Mouse (Mus musculus): ENCODE results near the gene Rpap3. TPM values are rescaled to one million over a fixed set of nuclear protein-coding genes. Genes with fewer than 3 reads are reported as not detected.

The Rpap3 gene
- polyA plus RNA-seq, 1 experiment: 11.7 TPM

DNA sequence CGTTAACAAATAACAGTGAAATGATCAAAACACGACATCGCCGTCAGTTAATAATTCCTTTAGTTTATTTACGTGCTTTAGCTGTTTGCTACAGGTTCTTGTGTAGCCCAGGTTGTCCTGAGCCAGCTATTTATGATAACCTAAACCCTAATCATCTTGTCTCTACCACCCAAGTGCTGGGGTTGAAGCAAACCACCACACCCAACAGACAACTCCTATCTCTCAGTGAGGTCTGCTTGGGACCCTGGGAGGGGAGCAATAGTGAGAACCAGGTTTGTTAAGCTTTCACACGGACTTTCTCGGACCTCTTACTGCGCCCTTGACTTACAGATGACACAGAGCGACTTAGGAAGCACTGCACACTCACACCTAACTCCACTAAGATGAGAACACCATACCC is 21.5 kb downstream of the Rpap3 start:
- TF ChIP-seq SRF (IDR thresholded peaks at IDR 0.05; ENCODE audit: control insufficient read depth, insufficient read length, low read depth) (no peak), MAX (IDR thresholded peaks at IDR 0.05; ENCODE audit: low read depth) (no peak), USF1 (IDR thresholded peaks at IDR 0.05; ENCODE audit: low read depth) (no peak), TCF12 (IDR thresholded peaks at IDR 0.05; ENCODE audit: insufficient read depth, poor library complexity, severe bottlenecking) (no peak), CEBPB (IDR thresholded peaks at IDR 0.05; ENCODE audit: insufficient read depth, poor library complexity, severe bottlenecking) (no peak), E2F4 (IDR thresholded peaks at IDR 0.05; ENCODE audit: insufficient read depth) (no peak), MYOD1 (IDR thresholded peaks at IDR 0.05; ENCODE audit: control insufficient read depth in 1 of 3, insufficient read length in 2 of 3, low read depth in 2 of 3) (no peak), REST (IDR thresholded peaks at IDR 0.05; ENCODE audit: insufficient read depth, insufficient read length) (no peak), POLR2AphosphoS2 (IDR thresholded peaks at IDR 0.05; ENCODE audit: insufficient read length, low read depth) (no peak), POLR2A (IDR thresholded peaks at IDR 0.05; ENCODE audit: insufficient read length, low read depth) (no peak), TCF3 (IDR thresholded peaks at IDR 0.05; ENCODE audit: insufficient read length, low read depth) (no peak), MYOG (IDR thresholded peaks at IDR 0.05; ENCODE audit: control insufficient read depth in 1 of 3, insufficient read depth in 1 of 3, insufficient read length in 2 of 3, low read depth in 2 of 3) (no peak)
- peaks cover 50% of the 10 kb centered on the region for H3K36me3 ChIP-seq (ENCODE audit: control insufficient read depth, insufficient read depth)
- H3K4me3 ChIP-seq: no peak overlapping the region
- H3K4me2 ChIP-seq (ENCODE audit: low read depth): no peak overlapping the region
- no peak overlapping the region for H3ac ChIP-seq (ENCODE audit: control insufficient read depth, insufficient read length)
- H3K79me2 ChIP-seq (ENCODE audit: control insufficient read depth, insufficient read depth): no peaks in the 10 kb centered on the region
- H3K27me3 ChIP-seq (ENCODE audit: control insufficient read depth, insufficient read depth, insufficient read length): no peaks in the 10 kb centered on the region

- Histone ChIP-seq H3K27me3 (ENCODE audit: control insufficient read depth, insufficient read depth, insufficient read length) (no peaks in the 10 kb centered on the region), H3K36me3 (ENCODE audit: control insufficient read depth, insufficient read depth) (peaks cover 44% of the 10 kb centered on the region), H3ac (ENCODE audit: control insufficient read depth, insufficient read length) (no peak overlapping the region), H3K4me3 (no peak overlapping the region), H3K4me2 (ENCODE audit: low read depth) (no peak overlapping the region), H3K79me2 (ENCODE audit: control insufficient read depth, insufficient read depth) (no peaks in the 10 kb centered on the region)
- TF ChIP-seq MYOD1 (IDR thresholded peaks at IDR 0.05; ENCODE audit: control insufficient read depth in 1 of 3, insufficient read length in 2 of 3, low read depth in 2 of 3) (no peak), POLR2A (IDR thresholded peaks at IDR 0.05; ENCODE audit: insufficient read length, low read depth) (no peak)
Observed at GRCm38 (mm10) chr15:97682053-97682452, 23.6 kb downstream of the Rpap3 start.

DNA sequence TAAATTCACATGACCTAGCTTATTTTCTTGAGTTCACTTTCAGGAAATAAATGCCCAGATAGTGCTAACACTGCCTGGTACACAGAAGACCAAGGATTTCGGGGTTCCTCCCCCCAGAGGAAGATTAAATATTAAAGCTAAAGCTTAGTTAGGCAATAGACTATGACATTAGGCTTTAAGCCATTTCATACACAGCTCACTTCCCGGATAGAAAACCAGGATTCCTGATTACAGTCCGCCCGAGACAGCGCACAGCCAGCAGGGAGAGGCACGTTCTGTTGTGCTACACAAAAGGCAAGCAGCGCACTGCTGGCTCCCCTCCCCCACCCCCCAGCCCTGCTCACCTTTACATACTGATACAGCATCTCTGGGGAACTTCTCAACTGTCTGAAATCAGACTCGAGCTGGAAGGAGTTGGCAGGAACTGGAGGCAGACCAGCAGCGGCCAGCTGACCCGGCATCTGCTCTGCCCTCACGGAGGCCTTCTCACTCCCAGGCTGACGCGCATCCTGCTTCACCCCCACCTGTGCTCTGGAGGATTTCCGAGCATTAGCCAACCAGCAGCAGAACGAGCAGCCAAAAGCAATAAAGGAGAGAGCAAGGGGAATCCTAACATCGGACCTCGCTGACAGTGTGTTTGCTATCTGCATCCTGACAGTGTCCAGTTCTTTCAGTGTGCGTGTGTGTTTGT is 25.5 kb downstream of the Rpap3 start:
- Histone ChIP-seq H3K4me3 (no peak overlapping the region), H3ac (ENCODE audit: control insufficient read depth, insufficient read length) (no peak overlapping the region), H3K79me2 (ENCODE audit: control insufficient read depth, insufficient read depth) (no peaks in the 10 kb centered on the region), H3K36me3 (ENCODE audit: control insufficient read depth, insufficient read depth) (peaks cover 49% of the 10 kb centered on the region), H3K4me2 (ENCODE audit: low read depth) (no peak overlapping the region), H3K27me3 (ENCODE audit: control insufficient read depth, insufficient read depth, insufficient read length) (no peaks in the 10 kb centered on the region)
- TF ChIP-seq MAX (IDR thresholded peaks at IDR 0.05; ENCODE audit: low read depth): no peak
- no peak for TF ChIP-seq CEBPB (IDR thresholded peaks at IDR 0.05; ENCODE audit: insufficient read depth, poor library complexity, severe bottlenecking)
- TF ChIP-seq E2F4 (IDR thresholded peaks at IDR 0.05; ENCODE audit: insufficient read depth): no peak
- TF ChIP-seq TCF12 (IDR thresholded peaks at IDR 0.05; ENCODE audit: insufficient read depth, poor library complexity, severe bottlenecking): no peak
- no peak for TF ChIP-seq MYOG (IDR thresholded peaks at IDR 0.05; ENCODE audit: control insufficient read depth in 1 of 3, insufficient read depth in 1 of 3, insufficient read length in 2 of 3, low read depth in 2 of 3)
- TF ChIP-seq USF1 (IDR thresholded peaks at IDR 0.05; ENCODE audit: low read depth): no peak

- H3K4me2 ChIP-seq (ENCODE audit: low read depth): no peak overlapping the region
- no peaks in the 10 kb centered on the region for H3K27me3 ChIP-seq (ENCODE audit: control insufficient read depth, insufficient read depth, insufficient read length)
- H3K79me2 ChIP-seq (ENCODE audit: control insufficient read depth, insufficient read depth): no peaks in the 10 kb centered on the region
- no peak for TF ChIP-seq E2F4 (IDR thresholded peaks at IDR 0.05; ENCODE audit: insufficient read depth)
- no peak for TF ChIP-seq TCF12 (IDR thresholded peaks at IDR 0.05; ENCODE audit: insufficient read depth, poor library complexity, severe bottlenecking)
- no peak for TF ChIP-seq CEBPB (IDR thresholded peaks at IDR 0.05; ENCODE audit: insufficient read depth, poor library complexity, severe bottlenecking)
- TF ChIP-seq MYOD1 (IDR thresholded peaks at IDR 0.05; ENCODE audit: control insufficient read depth in 1 of 3, insufficient read length in 2 of 3, low read depth in 2 of 3): no peak
- TF ChIP-seq MYOG (IDR thresholded peaks at IDR 0.05; ENCODE audit: control insufficient read depth in 1 of 3, insufficient read depth in 1 of 3, insufficient read length in 2 of 3, low read depth in 2 of 3): no peak
- no peak for TF ChIP-seq TCF3 (IDR thresholded peaks at IDR 0.05; ENCODE audit: insufficient read length, low read depth)
- no peak for TF ChIP-seq MAX (IDR thresholded peaks at IDR 0.05; ENCODE audit: low read depth)
- no peak for TF ChIP-seq POLR2AphosphoS2 (IDR thresholded peaks at IDR 0.05; ENCODE audit: insufficient read length, low read depth)
- TF ChIP-seq USF1 (IDR thresholded peaks at IDR 0.05; ENCODE audit: low read depth): no peak
- no peak for TF ChIP-seq REST (IDR thresholded peaks at IDR 0.05; ENCODE audit: insufficient read depth, insufficient read length)
- no peak for TF ChIP-seq SRF (IDR thresholded peaks at IDR 0.05; ENCODE audit: control insufficient read depth, insufficient read length, low read depth)
- TF ChIP-seq POLR2A (IDR thresholded peaks at IDR 0.05; ENCODE audit: insufficient read length, low read depth): no peak
- H3ac ChIP-seq (ENCODE audit: control insufficient read depth, insufficient read length): no peak overlapping the region
- peaks cover 46% of the 10 kb centered on the region for H3K36me3 ChIP-seq (ENCODE audit: control insufficient read depth, insufficient read depth)
- H3K4me3 ChIP-seq: no peak overlapping the region
Observed at GRCm38 (mm10) chr15:97677341-97677740, 28.3 kb downstream of the Rpap3 start.

DNA sequence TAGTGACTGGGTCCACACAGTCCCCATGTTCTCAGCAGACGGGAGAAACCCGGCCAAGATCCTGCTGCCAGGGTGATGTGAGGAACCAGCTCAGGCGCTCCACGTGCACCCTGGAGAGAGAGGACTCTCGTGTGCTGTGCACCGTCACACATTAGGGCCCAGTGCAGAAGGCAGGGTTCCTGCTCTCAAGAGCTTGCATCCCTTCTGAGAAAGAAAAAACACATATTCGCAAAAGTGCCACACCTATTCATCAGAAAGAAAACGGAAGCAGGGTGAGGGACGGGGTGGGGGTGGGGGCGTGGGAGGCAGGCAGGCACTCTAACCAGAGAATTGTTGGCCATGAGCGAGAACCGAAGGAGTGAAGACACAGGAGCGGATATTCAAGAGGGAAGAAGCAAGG is 29.7 kb downstream of the Rpap3 start:
- Histone ChIP-seq H3K4me3 (no peak overlapping the region), H3ac (ENCODE audit: control insufficient read depth, insufficient read length) (no peak overlapping the region), H3K4me2 (ENCODE audit: low read depth) (no peak overlapping the region), H3K36me3 (ENCODE audit: control insufficient read depth, insufficient read depth) (peaks cover 34% of the 10 kb centered on the region), H3K27me3 (ENCODE audit: control insufficient read depth, insufficient read depth, insufficient read length) (no peaks in the 10 kb centered on the region), H3K79me2 (ENCODE audit: control insufficient read depth, insufficient read depth) (no peaks in the 10 kb centered on the region)
- TF ChIP-seq TCF12 (IDR thresholded peaks at IDR 0.05; ENCODE audit: insufficient read depth, poor library complexity, severe bottlenecking) (no peak), POLR2AphosphoS2 (IDR thresholded peaks at IDR 0.05; ENCODE audit: insufficient read length, low read depth) (no peak), MYOD1 (IDR thresholded peaks at IDR 0.05; ENCODE audit: control insufficient read depth in 1 of 3, insufficient read length in 2 of 3, low read depth in 2 of 3) (no peak), CEBPB (IDR thresholded peaks at IDR 0.05; ENCODE audit: insufficient read depth, poor library complexity, severe bottlenecking) (no peak), MAX (IDR thresholded peaks at IDR 0.05; ENCODE audit: low read depth) (no peak)

Measured in myocyte (in vitro differentiated cells).